Mouse (Mus musculus) small intestine, adult 2 months (tissue): Measurements from ENCODE around the gene Rnf10.

Experiments used
- CTCF ChIP-seq: fragments of 200-500 bp; IDR thresholded peaks from 2 replicates; pipeline ENCODE4 v1.5.1; 2012; ENCODE audit warnings: low read depth, mild to moderate bottlenecking, control low read depth, inconsistent platforms, low read length, moderate library complexity, mixed read lengths; ENCODE audit not compliant: insufficient replicate concordance, insufficient read length; ENCODE audit errors: extremely low read depth
- POLR2A ChIP-seq: fragments of 200-500 bp; IDR thresholded peaks from 2 replicates; pipeline ENCODE4 v1.6.1; 2012; ENCODE audit warnings: low read depth, mild to moderate bottlenecking, control low read depth, inconsistent platforms, low read length, moderate library complexity

- no peak for TF ChIP-seq CTCF
- no peak for TF ChIP-seq POLR2A
Measured at GRCm38 (mm10) chr5:115217998-115218397, 54.7 kb downstream of the Rnf10 start.
